Mouse (Mus musculus): ENCODE measurements around the gene Hey2.
A peak's percentile ranks its signal among the peaks of the same experiment; 100 is the strongest.

GRCm38 (mm10) chr10:30810967-30811293 lies 31.7 kb downstream of the Hey2 start:
- TF ChIP-seq CHD2 (IDR thresholded peaks at IDR 0.05; ENCODE audit: low read depth, low read length) (no peak), ZC3H11A (IDR thresholded peaks at IDR 0.05; ENCODE audit: borderline replicate concordance, low read depth, low read length) (peak; percentile 66; the same call in 1 of the 2 replicates), HCFC1 (IDR thresholded peaks at IDR 0.05; ENCODE audit: borderline replicate concordance, insufficient read depth, low read length) (no peak)
